Mouse (Mus musculus) megakaryocyte, embryonic 14.5 days (primary cell): ENCODE data around the gene Hexdc. TPM values are rescaled to one million over a fixed set of nuclear protein-coding genes. Genes with fewer than 3 reads are reported as not detected.

Source experiments
- H3K27me3 ChIP-seq: replicated peaks from 2 replicates; pipeline ENCODE3; 2012; ENCODE audit warnings: inconsistent platforms
- H3K36me3 ChIP-seq: replicated peaks from 2 replicates; pipeline ENCODE3; 2012; ENCODE audit warnings: low read length, inconsistent platforms, mixed read lengths
- H3K4me1 ChIP-seq: 2 replicates; pipeline ENCODE4 v1.6.1; 2012; ENCODE audit warnings: inconsistent platforms
- H3K4me3 ChIP-seq: replicated peaks from 2 replicates; pipeline ENCODE3; 2012; ENCODE audit warnings: moderate library complexity, mild to moderate bottlenecking, inconsistent platforms
- H3K9me3 ChIP-seq: 2 replicates; pipeline ENCODE4 v1.6.1; 2012; ENCODE audit warnings: inconsistent platforms
- FLI1 ChIP-seq: IDR thresholded peaks from 2 replicates; pipeline ENCODE4 v1.6.1; 2012; ENCODE audit warnings: low read length, inconsistent platforms, mixed read lengths
- GATA1 ChIP-seq: IDR thresholded peaks from 3 replicates; pipeline ENCODE4 v1.6.1; 2012; ENCODE audit warnings: mixed read lengths, low read length, inconsistent platforms, borderline replicate concordance
- polyA plus RNA-seq: library from polyadenylated mRNA; stranded (reverse); fragments of >175 nt; gene quantifications from 2 replicates; pipeline ENCODE4 v1.2.3, GENCODE M21; 2012; ENCODE audit warnings: low replicate concordance; ENCODE audit not compliant: insufficient read depth

Gene Hexdc
- polyA plus RNA-seq, 1 experiment, result 4.2 TPM

DNA sequence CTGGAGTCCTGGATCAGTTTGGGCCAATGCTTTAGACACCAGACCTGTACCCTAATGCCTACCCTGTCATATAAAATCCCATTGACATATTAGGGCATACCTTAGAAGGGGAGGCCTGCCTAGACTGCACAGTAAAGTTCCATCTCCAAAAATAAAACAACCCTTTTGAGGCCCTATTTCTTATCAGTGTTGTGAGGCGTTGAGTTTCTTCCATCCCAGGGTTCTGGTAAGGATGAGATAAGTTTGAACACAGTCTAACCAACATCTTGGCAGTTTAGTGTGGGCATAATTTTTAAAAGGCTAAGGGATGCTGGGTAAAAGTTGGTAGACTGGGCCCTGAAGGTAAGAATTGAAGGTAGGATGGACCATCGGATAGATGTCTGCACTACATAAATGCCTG lies 35.4 kb downstream of the Hexdc start:
- peaks cover 75% of the 10 kb centered on the region for H3K4me1 ChIP-seq
- no peaks in the 10 kb centered on the region for H3K9me3 ChIP-seq
- H3K36me3 ChIP-seq, result peaks cover 61% of the 10 kb centered on the region
- TF ChIP-seq GATA1 (no peak), FLI1 (no peak)
- peak overlapping the region; percentile 100 for H3K4me3 ChIP-seq
- H3K27me3 ChIP-seq, result no peaks in the 10 kb centered on the region

GRCm38 (mm10) chr11:121250196-121250595 lies 46.0 kb downstream of the Hexdc start:
- no peak for TF ChIP-seq FLI1
- TF ChIP-seq GATA1, result no peak
- H3K4me3 ChIP-seq, result peak overlapping the region; percentile 50

DNA sequence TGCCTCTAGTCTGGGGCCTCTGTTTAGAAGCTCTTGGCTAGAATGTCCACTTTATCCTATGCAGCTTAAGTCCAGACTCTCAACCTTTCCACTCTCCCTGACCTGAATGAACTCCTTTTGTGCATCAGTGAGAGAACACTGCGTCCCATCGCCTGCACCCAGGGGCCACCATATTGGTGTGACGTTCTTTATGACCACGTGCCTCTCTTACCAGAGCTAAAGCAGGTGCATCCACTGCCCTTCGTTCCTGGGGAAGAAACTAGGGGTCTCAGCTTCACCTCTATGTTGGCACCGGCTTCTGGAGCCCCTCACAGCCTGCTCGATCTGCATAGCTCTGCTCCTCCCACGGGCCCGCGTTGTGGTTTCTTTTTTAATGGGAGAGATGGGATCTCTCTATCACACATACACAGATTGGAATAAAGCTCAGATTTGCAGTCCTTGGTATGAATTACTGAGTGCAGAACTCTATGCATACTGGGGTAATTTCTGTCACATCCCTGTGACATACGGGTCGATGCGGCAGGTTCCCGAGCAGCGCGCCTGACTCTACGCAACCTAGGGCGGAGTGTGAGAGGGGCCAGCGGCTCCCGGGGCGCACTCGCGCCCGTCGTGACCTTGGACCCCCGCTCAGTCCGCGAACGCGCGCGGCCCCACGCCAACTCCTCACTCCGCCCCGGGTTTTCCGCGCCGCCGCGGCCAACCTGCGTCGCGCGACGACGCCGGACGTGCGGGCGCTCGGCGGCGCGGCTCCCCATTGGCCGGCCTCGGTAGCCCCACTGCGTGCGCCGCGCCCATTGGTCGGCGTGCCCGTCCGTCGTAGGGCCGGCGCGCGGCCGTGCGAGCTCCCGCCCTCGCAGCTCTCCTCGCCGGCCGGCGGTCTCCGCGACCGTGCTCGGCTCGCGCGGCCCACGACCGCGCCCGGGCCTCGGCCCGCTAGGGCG lies 55.2 kb downstream of the Hexdc start, which contains the start of gene Foxk2:
TSS of gene Foxk2 (plus strand) at position 831 of the 941 bp plus-strand sequence.
- TF ChIP-seq GATA1, result no peak
- TF ChIP-seq FLI1, result no peak
- peaks cover 62% of the 10 kb centered on the region for H3K4me1 ChIP-seq
- H3K9me3 ChIP-seq, result no peaks in the 10 kb centered on the region
- H3K36me3 ChIP-seq, result peaks cover 59% of the 10 kb centered on the region
- H3K27me3 ChIP-seq, result no peaks in the 10 kb centered on the region
- peak within 1 kb of the TSS; percentile 99 for H3K4me3 ChIP-seq

More at GRCm38 (mm10) chr11:121250196-121250595, 46.0 kb downstream of the Hexdc start:
- H3K4me1 ChIP-seq, result peaks cover 38% of the 10 kb centered on the region
- no peaks in the 10 kb centered on the region for H3K9me3 ChIP-seq
- H3K36me3 ChIP-seq, result peaks cover 99% of the 10 kb centered on the region
- no peaks in the 10 kb centered on the region for H3K27me3 ChIP-seq

DNA sequence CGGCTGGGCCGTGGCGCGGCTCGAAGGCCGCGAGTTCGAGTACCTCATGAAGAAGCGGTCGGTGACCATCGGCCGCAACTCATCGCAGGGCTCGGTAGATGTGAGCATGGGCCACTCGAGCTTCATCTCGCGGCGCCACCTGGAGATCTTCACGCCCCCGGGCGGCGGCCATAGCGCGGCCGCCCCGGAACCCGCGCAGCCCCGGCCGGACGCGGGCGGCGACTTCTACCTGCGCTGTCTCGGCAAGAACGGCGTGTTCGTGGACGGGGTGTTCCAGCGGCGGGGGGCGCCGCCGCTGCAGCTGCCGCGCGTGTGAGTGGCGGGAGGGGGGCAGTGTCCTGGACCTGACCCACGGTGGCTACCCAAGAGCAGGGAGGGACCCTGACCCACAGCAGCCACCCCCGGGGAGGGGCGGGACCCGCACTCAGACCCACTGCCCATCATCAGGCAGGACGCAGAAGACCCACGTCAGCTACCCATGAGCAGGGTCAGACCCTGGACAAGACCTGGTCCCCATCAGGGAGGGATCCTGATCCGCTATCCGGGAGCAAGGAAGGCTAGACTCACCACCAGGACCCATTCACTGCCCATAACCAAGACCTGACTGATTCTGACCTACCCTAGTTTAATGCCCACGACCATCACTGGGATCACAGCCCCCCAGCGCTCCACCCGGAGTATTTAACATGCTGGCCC lies 56.1 kb downstream of the Hexdc start:
- Histone ChIP-seq H3K27me3 (no peaks in the 10 kb centered on the region), H3K9me3 (no peaks in the 10 kb centered on the region), H3K4me3 (peak overlapping the region; percentile 99), H3K4me1 (peaks cover 64% of the 10 kb centered on the region), H3K36me3 (peaks cover 58% of the 10 kb centered on the region)
- TF ChIP-seq GATA1 (no peak), FLI1 (no peak)

GRCm38 (mm10) chr11:121261074-121261473 lies 56.8 kb downstream of the Hexdc start:
- no peaks in the 10 kb centered on the region for H3K9me3 ChIP-seq
- TF ChIP-seq FLI1 (no peak), GATA1 (no peak)
- H3K27me3 ChIP-seq, result no peaks in the 10 kb centered on the region
- H3K4me1 ChIP-seq, result peaks cover 70% of the 10 kb centered on the region
- H3K36me3 ChIP-seq, result peaks cover 58% of the 10 kb centered on the region
- H3K4me3 ChIP-seq, result peak overlapping the region; percentile 99

Other genes with a start within 250 kb of the Hexdc start
- gene Csnk1d, start 213.1 kb upstream of the Hexdc start, polyA plus RNA-seq, result 152 and 176 TPM in 2 replicates
- 28.5 and 38.2 TPM in 2 replicates for gene Cd7, start 165.0 kb upstream of the Hexdc start, polyA plus RNA-seq
- not detected in 2 replicates for gene Sectm1b, start 140.9 kb upstream of the Hexdc start, polyA plus RNA-seq
- not detected in 2 replicates for gene Sectm1a, start 123.2 kb upstream of the Hexdc start, polyA plus RNA-seq
- 0.08 TPM in 1 of 2 replicates, not detected in the other for gene Tex19.2, start 85.8 kb upstream of the Hexdc start, polyA plus RNA-seq
- not detected in 2 replicates for gene Tex19.1, start 58.3 kb upstream of the Hexdc start, polyA plus RNA-seq
- gene Uts2r, start 44.2 kb upstream of the Hexdc start, polyA plus RNA-seq, result not detected in 2 replicates
- 4.5 and 7.6 TPM in 2 replicates for gene Ogfod3, start 278 bp downstream of the Hexdc start, polyA plus RNA-seq
- 1.1 and 9.5 TPM in 2 replicates for gene Cybc1, start 24.9 kb downstream of the Hexdc start, polyA plus RNA-seq
- 10.2 and 13.3 TPM in 2 replicates for gene Narf, start 32.8 kb downstream of the Hexdc start, polyA plus RNA-seq
- gene Foxk2, start 55.6 kb downstream of the Hexdc start, polyA plus RNA-seq, result 24.9 and 43.6 TPM in 2 replicates
- gene Wdr45b, start 150.0 kb downstream of the Hexdc start, polyA plus RNA-seq, result 5.5 and 5.6 TPM in 2 replicates
- gene Rab40b, start 183.8 kb downstream of the Hexdc start, polyA plus RNA-seq, result 0.30 and 1.5 TPM in 2 replicates
- 0.48 TPM in 1 of 2 replicates, not detected in the other for gene Fn3krp, start 217.0 kb downstream of the Hexdc start, polyA plus RNA-seq
- gene Fn3k, start 230.5 kb downstream of the Hexdc start, polyA plus RNA-seq, result not detected in 2 replicates
- 3.3 and 5.3 TPM in 2 replicates for gene Tbcd, start 247.5 kb downstream of the Hexdc start, polyA plus RNA-seq